Mouse (Mus musculus) left cerebral cortex, postnatal 14 days (tissue): ENCODE data around the gene Cdkal1. TPM values are rescaled to one million over a fixed set of nuclear protein-coding genes. Genes with fewer than 3 reads are reported as not detected.

Experiments used
- DNase-seq, 2 experiments: peaks; one replicate each; pipeline ENCODE4 v3.0.0; 2021 to 2022; ENCODE audit warnings: low spot score in 2 of 2, mixed read lengths in 1 of 2
- intact Hi-C: fragments of 180-260 bp; cut with DNase I; formaldehyde crosslinking; loops from one replicate; pipeline ENCODE4 v1.15.1; 2025
- total RNA-seq, 2 experiments: library from RNA; stranded (reverse); gene quantifications; 2 replicates each; pipeline ENCODE4 v1.2.3; 2021

The Cdkal1 gene
- total RNA-seq, 2 experiments from 2014 or later = 16.5 to 19.7 TPM

DNA sequence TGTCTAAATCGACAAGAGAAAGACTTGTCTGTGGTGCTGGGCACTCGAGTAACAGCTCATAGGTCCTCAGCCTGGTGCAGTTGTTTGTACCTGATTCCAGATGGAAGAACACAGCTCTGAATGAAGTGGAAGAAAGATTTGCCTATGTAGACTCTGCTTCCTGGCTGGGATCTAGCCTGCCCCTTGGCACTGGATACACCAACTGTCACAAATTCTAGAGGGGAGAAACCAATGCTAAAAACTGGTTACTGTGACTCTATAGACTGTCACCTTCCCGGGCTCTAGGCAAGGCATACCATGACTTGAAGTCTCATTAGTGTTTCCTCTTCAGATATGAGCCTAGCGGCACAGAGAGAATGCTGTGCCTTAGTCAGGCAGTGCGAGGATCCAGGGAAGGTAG is 366.0 kb downstream of the Cdkal1 start:
- intact Hi-C loops = no loop called here
- DNase-seq = no peak

DNA sequence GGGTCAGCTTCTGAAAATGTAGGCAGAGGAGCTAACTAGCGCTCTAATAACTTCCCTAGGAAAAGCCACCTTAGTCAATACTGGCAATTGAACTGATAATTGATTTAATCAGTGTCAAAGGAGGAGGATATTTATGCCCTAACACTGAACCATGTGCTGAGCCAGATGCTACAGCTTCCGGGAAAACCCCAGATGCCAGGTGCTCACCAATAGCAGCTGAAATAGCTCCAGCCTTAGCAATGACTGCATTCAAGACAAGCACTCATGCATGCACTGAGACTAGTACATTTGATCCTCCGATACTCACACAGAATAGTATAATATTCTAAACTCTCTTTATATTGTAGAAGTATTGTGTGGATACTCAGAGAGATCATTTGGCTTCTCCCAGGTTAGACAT is 368.8 kb downstream of the Cdkal1 start:
- intact Hi-C loops = no loop called here
- no peak for DNase-seq

DNA sequence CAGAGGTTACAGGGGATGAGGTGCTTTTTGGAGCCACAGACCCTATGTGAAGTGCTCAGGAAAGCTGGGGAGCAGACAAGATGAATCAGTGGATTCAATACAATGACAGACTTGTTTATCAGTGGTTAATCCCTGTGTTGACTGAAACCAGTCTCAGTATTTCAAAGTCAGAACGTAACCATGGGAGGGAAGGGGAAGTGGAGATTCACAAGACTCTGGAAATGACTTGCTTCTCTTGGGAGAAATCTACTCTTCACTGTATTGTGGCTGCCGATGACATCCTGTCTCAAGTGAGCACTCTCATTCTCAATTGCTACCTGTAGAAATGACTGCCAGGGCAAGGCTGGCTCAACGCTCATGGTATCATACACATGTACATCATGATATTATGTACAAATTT is 371.5 kb downstream of the Cdkal1 start:
- intact Hi-C loops = no loop called here
- no peak for DNase-seq

DNA sequence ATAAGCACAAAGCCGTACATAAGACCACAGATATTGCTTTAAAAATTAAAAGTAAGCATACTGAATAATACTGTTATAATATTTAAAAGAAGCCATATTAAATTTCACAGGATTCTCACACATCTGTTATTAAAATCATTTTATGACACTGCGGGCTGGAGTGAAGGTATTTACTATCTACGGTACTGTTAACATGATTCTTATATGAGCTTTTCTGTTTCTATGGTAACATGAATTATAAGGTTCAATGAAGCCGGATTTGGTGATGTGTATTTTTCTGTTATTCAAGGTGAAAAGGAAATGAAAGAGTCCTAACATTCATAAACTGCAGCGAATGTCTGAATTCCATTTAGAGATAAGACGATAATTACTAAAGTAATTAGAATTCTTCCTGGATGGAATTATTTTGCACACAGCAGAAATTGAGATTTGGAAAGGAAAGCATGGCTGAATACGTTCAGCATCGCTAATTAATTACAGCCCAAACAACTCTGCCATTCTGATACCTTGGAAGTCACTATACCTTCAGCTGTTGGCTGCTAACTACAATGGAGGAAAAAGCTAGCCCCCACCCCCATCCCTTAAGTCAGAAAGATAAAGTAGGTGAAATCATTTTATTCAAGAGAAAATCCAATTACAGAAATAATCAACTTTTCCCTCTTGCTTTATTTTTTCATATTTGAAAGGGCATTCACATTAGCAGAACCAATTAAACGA is 373.2 kb downstream of the Cdkal1 start:
- intact Hi-C loops = no loop called here
- DNase-seq = no peak

DNA sequence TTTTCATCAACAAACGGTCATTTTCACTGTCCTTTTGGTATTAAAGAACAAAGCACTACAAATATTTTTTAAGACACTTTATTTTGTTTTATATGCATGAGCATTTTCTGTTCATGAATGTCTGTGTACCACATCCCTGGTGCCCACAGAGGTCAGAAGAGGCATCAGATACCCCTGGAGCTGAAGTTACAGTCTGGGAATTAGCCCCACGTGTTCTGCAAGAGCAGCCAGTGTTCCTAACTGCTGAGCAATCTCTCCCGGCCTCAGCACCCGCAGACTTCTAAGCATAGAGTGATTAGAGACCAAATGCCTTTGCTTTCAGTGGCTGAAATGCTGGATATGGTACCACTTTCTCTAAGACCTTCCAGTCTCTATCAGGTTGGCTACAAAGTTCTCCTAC is 379.1 kb downstream of the Cdkal1 start:
- no peak for DNase-seq
- intact Hi-C loops = no loop called here

DNA sequence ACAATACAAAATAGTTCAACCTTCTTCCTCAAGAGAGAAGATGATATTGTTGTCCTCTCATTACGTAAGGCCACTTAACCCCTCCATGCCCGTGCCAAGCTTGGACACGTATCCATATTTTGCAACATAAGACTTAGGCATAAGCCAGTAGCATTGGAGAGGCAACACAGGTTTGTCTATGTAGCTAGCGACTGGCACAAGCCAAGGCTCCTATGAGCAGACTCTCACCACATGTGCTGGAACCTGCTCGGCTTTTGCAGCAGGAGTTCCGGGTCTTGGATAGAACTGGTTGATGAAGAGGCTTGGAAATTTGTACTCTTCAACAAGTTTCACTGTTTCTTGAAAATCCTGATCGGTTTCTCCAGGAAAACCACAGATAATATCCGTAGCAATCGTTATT is 381.2 kb downstream of the Cdkal1 start:
- no peak for DNase-seq
- intact Hi-C loops = no loop called here

DNA sequence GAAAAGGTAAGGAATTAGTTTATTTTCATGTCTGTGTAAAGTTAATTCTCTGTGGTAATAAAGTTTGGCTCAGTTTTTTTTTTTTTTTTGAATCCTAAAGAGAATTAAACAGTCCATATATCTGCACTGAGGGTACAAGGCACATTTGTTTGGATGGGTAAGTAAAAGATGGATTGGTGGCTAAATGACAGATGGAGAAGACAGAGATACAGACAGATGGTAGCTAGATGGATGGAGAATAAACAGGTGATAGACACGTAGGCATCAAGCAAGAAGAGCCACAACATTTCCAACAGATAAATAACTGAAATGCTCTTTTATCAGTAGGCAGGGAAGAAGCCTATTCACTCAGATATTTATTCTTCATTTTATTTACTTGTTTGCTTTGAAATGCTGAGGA is 381.7 kb downstream of the Cdkal1 start:
- no peak for DNase-seq
- intact Hi-C loops = no loop called here

DNA sequence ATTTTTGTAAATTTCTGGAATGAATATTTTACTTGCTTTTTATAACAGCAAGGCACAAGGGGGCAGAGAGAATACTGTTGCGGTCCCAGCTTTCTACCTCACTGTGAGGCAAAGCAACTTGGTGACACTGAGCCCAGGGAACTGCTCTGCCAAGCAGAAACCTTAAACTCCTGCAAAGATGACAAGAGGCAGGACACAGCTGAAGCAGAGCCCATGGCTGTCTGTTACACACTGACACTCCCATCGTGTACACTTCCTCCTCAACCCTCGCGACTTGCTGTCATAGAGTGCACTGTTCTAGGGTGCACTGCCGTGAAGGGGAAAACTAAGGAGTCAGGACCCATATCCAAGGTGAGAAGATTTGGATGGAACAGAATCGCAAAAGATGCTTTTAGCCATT is 393.2 kb downstream of the Cdkal1 start:
- no peak for DNase-seq
- intact Hi-C loops = no loop called here

DNA sequence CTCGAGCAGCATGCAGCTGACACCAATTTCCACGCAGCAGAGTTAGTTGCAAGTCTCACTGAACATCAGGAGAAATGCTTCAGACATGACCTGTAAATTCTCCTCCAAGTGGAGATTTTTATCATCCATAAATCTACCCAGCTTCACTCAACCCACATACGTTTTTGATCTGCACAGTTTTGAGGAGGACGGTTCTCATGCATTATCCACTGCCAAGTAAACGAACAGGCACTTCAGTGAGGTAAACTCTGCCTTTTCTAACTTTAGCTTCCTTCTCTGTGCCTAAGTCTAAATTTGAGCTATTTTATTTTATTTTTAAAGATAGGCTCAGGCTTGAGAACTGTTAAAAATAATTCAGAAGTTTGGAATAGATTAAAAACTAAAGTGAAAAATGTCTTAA is 394.7 kb downstream of the Cdkal1 start:
- intact Hi-C loops = no loop called here
- DNase-seq = peak in 1 of 2 experiments; percentile 14

DNA sequence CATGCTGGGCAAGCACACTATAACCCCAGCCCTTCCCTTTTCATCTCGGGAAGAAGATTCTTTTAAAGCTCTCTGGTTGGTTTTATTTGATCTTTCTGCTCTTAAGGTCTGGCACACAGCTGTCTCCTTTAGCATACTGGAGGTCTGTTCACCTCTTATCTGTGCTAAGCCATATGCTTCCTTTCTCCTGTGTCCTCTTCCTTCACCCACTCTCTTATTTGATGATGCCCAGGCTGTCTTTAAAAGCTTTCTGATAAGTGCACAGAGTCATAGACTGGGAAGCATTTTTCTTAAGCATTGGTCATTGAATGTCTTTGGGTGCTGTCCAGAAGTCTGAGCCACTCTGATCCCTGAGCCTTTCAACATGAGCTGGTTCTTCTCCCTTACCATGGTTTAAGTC is 397.1 kb downstream of the Cdkal1 start:
- no peak for DNase-seq
- intact Hi-C loops = no loop called here

DNA sequence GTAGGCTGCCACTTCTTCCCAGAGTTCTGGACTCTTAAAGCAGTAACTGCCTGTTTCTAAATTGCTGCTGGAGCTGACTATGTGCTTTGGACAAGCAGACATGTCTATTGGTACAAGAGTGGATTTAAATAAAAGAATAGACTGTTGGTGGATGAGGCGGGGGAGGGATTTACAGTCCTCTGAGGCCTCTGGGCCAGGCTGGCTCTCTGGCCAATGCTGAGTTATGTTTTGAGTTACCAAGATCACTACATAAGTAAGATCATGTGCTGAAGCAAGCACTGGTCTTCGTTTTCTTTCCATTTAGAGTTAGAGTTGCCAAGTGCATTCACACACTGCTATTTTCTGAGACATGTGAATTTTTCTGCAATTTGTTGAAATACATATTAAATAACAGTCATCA is 418.4 kb downstream of the Cdkal1 start:
- no peak for DNase-seq
- intact Hi-C loops = no loop called here

DNA sequence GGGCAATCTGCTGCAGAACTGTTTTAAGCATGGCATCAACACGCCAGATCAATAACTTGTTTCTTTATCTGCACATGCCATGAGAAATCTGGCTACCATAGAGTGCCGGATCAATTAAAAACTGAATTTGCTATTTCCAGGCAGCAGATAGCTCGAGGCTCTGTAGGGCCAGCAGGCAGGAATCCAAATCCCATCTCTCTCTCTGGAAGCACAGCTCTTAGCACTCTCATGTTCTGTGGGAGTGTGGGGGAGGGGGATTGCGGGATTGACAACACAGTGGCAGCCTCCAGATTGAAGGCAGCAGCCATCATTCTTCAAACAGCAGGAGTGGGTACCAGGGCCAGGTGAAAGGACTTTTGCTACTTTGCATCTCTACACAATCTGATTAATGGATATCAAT is 420.7 kb downstream of the Cdkal1 start:
- peak; percentile 39 to 51 for DNase-seq
- intact Hi-C loops = no loop called here

DNA sequence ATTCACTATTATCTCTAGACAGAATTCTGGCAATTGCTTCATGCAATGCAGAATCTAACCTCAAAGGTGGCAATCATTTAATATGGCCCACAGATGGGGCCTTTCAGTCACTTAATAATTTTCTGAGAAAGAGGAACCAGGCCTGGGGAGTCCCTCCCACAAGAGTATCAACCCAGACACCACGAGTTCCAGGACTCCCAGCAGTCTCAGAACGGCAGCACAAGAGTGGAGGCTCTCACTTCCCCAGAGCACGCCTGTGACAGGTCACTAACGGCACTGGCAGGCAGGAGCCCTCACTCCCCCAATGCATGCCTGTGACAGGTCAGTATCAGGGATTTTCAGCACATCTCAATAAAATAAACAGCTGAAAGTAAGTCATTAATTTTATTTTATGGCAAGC is 424.6 kb downstream of the Cdkal1 start:
- no peak for DNase-seq
- intact Hi-C loops = no loop called here

DNA sequence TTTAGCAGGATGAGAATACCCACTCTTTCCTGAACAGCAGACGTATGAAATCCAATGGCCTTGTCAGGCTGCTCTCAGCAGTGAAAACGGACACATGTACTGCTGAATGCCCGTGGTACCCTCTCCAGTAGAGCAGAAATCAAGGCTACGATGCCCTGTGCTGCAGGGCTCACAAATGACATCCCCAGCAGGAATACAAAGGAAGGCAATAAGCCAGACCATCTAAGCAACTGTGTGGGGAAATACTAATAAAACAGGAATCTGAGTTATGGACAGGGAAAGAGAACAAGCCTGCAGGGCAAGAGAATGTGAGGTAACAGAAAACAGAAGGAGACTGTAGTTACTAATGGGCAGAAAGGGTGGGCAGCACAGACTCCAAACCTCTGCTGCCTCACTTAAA is 425.6 kb downstream of the Cdkal1 start:
- intact Hi-C loops = no loop called here
- DNase-seq = no peak

DNA sequence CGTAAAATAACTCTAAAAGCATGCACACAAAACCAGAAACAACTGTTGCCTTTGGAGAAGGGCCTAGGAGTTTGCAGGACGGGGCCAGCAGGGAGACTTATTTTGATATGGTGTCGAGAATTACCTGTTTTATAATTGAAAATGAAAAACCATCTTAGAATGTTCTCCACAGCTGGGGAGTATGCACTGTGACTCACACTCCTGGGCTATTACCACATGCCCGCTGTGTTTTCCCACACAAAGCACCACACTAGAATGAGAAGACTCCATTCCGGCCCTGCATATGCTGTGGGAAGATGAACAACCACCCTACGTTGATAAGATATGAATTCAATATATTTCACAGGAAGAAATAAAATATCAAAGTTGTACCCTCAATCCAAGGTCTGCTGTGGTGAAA is 426.3 kb downstream of the Cdkal1 start:
- intact Hi-C loops = no loop called here
- no peak for DNase-seq

DNA sequence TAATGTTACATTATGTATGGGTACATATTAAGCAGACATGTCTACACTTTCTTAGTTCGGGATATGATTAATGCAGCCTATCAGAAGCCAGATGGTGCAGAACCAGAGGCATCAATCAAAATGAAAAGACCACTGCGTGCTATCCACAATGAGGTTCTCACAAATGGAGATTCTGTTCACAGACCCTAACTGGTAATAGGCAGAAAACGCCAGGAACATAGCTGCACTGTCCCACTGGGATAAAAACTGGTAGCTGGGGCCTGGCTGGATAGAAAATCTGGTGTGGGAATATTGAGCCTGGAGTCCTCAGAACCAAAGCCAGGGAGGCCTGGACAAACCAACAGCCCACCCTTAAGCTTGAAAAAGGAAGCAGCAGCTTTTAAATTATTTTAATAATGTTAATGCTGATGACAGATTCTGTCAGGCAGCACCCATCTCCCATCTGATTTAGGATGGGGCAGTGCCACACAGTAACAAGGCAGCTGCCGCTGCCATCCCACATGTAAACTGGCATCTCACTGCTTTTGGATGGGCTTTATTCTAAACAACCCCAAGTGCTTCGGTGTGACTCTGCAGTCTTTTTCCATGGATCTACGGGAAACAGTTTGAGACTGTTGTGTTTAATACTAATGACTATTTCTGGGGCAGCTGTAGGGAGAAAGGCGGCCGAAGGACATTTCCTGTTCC is 438.9 kb downstream of the Cdkal1 start:
- DNase-seq = no peak
- intact Hi-C loops = no loop called here

DNA sequence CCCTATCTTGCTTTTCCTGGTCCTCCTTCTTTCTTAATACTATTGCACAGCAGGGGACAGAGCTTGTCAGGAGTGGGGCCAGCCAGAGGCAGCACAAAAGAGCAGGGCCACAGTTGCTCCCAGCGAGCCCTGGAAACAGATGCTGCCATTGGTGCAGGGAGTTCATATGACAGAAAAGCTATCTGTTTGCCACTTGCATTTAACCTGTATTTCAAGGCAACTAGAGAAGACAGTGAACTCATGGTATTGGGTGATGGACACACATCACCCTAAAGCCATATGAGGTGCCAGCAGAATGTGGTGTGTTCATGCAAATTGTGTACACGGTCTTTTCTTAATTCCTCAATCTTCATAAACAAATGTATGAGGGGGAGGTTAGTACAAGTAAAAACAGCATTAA is 439.5 kb downstream of the Cdkal1 start:
- DNase-seq = no peak
- intact Hi-C loops = no loop called here

DNA sequence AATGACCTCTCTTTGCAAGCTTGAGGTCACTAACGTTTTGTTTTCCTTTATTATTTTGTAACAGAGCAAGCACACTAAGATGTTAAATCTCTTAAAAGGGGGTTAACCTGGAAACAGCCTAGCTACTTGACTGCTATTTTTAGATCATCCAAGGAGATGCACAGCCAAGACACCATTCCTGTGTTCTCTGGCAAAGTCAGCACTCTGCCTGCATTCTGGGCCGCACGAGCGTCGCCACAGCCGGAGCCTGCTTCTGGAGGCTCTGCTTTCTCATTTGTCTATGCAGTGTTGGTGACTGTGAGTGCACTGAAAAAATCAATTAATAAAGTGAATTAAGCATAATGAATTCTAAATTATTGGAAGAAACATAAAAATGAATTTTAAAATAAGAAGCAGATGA is 440.6 kb downstream of the Cdkal1 start:
- DNase-seq = peak in 1 of 2 experiments; percentile 12
- intact Hi-C loops = no loop called here

DNA sequence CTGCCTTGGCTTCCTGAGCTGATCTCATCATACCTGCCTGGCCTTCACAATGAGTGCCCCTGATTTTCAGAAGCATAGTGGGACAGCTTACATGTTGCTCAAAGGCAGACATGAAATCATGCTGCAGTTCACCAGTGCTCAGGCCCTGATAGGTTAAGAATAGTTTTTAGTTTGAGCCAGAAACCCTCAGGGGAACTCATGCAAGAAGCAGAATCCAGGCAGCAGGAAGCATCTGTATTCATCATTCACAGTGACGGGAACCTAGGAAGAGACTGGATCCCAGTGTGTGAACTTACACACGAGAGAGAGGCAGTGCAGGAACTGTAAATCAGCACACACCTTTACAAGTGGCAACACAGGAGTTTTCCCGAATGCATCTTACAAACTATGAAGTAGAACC is 441.0 kb downstream of the Cdkal1 start:
- intact Hi-C loops = no loop called here
- DNase-seq = no peak

DNA sequence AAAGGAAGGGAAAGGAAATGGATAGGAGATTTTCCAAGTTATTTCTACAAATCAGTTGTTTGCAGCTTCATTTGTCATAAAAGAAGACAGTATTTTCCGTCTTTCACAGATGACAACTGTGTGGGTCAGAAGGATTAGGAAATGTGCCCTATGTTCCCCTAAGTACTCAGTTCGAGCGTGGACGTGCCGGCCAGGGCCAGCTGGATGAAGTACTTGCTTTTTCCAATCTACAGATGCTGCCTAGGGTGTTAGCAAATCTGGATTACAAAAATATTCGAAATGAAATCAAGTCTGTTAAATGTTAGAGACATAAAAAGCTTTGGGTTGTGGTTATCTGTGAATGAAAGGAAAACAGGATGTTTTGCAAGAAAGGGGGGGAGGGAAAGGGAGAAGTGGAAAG is 444.3 kb downstream of the Cdkal1 start:
- intact Hi-C loops = no loop called here
- DNase-seq = no peak

DNA sequence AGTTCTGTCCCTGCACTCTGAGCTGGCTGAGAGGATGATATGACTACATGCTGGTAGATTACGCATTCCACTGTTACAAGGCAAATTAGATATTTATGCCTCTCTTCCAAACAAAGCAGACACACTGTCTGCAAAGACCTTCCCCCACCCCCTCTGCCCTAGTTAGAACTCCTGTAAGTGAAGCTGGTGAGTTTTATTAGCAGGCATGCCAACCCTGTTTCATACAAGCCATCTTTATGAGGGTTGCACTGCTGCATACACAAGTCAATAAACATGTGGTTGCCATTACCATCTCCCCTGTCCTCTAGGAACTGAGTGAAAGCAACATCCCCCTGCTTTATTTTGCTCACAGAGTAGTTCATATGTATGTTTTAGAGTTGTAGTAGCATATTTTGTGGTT is 447.9 kb downstream of the Cdkal1 start:
- intact Hi-C loops = no loop called here
- no peak for DNase-seq

DNA sequence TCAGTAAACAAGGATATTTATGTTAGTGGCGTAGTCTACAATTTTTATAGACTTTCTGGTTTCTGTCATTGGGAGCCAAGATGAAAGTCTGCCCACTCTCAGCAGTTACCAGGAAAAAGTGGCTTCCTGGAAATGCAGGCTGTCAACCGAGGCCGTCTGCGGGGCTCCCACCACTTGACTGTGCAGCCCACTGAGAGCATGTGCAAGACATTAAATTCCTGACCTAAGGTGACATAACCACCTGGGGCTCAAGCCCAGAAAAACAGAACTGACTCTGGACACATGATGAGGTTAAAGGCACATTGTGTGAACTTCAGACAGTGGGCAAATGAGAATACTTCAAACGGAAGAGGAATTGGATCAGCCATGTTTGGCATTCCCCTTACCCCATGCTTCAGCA is 450.2 kb downstream of the Cdkal1 start:
- no peak for DNase-seq
- intact Hi-C loops = no loop called here
